Mouse (Mus musculus): ENCODE measurements around the gene Dock9. TPM values are rescaled to one million over a fixed set of nuclear protein-coding genes. Genes with fewer than 3 reads are reported as not detected.

The Dock9 gene
- total and polyA plus RNA-seq, 3 experiments: 9.3 to 12.2 (median 10.3) TPM

DNA sequence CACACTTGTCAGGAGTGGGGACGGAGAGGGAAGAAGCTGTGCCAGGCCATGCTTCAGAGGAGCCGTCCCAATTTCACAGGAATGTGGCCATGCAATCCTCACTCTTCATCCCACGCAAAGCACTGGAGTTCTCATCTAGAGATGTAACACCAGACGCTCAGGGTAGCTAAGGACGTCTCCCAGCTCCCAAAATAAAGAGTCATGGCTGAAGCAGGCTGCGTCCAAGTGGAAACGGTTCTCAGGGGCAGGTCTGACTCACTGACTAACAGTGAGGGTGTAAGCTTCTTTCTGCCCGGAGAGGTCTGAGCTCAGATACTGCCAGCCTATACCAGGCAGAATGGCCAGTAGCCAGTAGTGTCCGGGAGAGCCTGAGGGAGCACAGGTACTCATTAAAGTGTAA is 201.0 kb downstream of the Dock9 start:
- TF ChIP-seq POLR2A (IDR thresholded peaks at IDR 0.05; ENCODE audit: low read depth, low read length) (no peak), EP300 (IDR thresholded peaks at IDR 0.05; ENCODE audit: low read length) (no peak), GABPA (IDR thresholded peaks at IDR 0.05; ENCODE audit: insufficient replicate concordance, low read depth, low read length) (no peak), JUND (conservative IDR thresholded peaks at IDR 0.05; ENCODE audit: low read depth, low read length) (no peak), ZNF384 (IDR thresholded peaks at IDR 0.05; ENCODE audit: low read depth, low read length) (no peak), RAD21 (IDR thresholded peaks at IDR 0.05; ENCODE audit: low read depth, low read length) (no peak), MYC (IDR thresholded peaks at IDR 0.05; ENCODE audit: low read depth, low read length) (no peak), IRF4 (IDR thresholded peaks at IDR 0.05; ENCODE audit: low read depth, low read length) (no peak)
- dilution Hi-C loops (cut with MboI; ENCODE audit: extremely low pct_ligation_motif_present, extremely low pct_unique_long_range_greater_than_20kb, low sequenced_read_pairs): no loop called here
- Histone ChIP-seq H3K27me3 (replicated peaks) (no peaks in the 10 kb centered on the region), H3K9me3 (replicated peaks; ENCODE audit: low read length) (peaks cover 2% of the 10 kb centered on the region), H3K4me1 (ENCODE audit: control insufficient read depth in 1 of 2, insufficient read depth in 2 of 2) (peaks cover 5 to 78% of the 10 kb centered on the region in 2 experiments), H3K36me3 (replicated peaks in 1 of 2; ENCODE audit: control insufficient read depth in 1 of 2, insufficient read depth in 1 of 2, low read length in 1 of 2) (peaks cover 5 to 23% of the 10 kb centered on the region in 2 experiments), H3K4me3 (replicated peaks in 1 of 3; ENCODE audit: low read depth in 2 of 3, low read length in 2 of 3, poor library complexity in 1 of 3) (no peak overlapping the region), H3K4me2 (ENCODE audit: insufficient read depth, low read depth, poor library complexity, severe bottlenecking) (no peak overlapping the region), H3K27ac (ENCODE audit: insufficient read depth, low read depth) (no peak overlapping the region), H3K79me2 (replicated peaks; ENCODE audit: control insufficient read depth, extremely low read depth, insufficient read depth, poor library complexity, severe bottlenecking) (no peaks in the 10 kb centered on the region), H3K9ac (ENCODE audit: insufficient read depth, low read depth) (no peak overlapping the region)
- no peak for DNase-seq (ENCODE audit: extremely low read depth)
- in situ Hi-C loops (cut with MboI; ENCODE audit: low pct_ligation_motif_present, low pct_unique_long_range_greater_than_20kb, low sequenced_read_pairs): no loop called here

DNA sequence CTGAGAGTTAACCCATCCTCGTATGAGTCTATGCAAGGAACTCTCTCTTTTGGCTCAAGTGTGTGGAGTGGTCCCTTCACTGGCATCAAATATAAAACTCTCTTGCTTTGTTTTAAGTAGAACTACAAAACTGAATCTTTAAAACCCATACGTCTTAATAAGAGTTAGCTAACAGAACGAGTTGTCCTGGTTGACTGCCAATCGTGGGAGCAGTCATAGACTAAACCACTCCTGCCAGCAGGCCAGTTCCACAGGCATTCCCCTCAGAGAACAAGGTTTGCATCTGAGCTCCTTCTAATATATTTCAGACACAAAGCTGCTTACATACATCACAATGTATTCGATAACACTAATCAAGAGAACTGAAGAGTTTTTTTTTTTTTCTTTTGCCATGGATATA is 203.0 kb downstream of the Dock9 start:
- Histone ChIP-seq H3K9me3 (replicated peaks; ENCODE audit: low read length) (no peaks in the 10 kb centered on the region), H3K27ac (ENCODE audit: insufficient read depth, low read depth) (no peak overlapping the region), H3K36me3 (replicated peaks in 1 of 2; ENCODE audit: control insufficient read depth in 1 of 2, insufficient read depth in 1 of 2, low read length in 1 of 2) (peaks cover 10 to 39% of the 10 kb centered on the region in 2 experiments), H3K4me1 (ENCODE audit: control insufficient read depth in 1 of 2, insufficient read depth in 2 of 2) (peaks cover 5 to 72% of the 10 kb centered on the region in 2 experiments), H3K4me2 (ENCODE audit: insufficient read depth, low read depth, poor library complexity, severe bottlenecking) (no peak overlapping the region), H3K4me3 (replicated peaks in 1 of 3; ENCODE audit: low read depth in 2 of 3, low read length in 2 of 3, poor library complexity in 1 of 3) (no peak overlapping the region), H3K9ac (ENCODE audit: insufficient read depth, low read depth) (no peak overlapping the region), H3K79me2 (replicated peaks; ENCODE audit: control insufficient read depth, extremely low read depth, insufficient read depth, poor library complexity, severe bottlenecking) (no peaks in the 10 kb centered on the region), H3K27me3 (replicated peaks) (no peaks in the 10 kb centered on the region)
- in situ Hi-C loops (cut with MboI; ENCODE audit: low pct_ligation_motif_present, low pct_unique_long_range_greater_than_20kb, low sequenced_read_pairs) (no loop called here), dilution Hi-C loops (cut with MboI; ENCODE audit: extremely low pct_ligation_motif_present, extremely low pct_unique_long_range_greater_than_20kb, low sequenced_read_pairs) (no loop called here)
- TF ChIP-seq CTCF (conservative IDR thresholded peaks at IDR 0.05 in 1 of 2, IDR thresholded peaks at IDR 0.05 in 1 of 2; ENCODE audit: low read depth in 2 of 2, low read length in 2 of 2) (no peak), RCOR1 (conservative IDR thresholded peaks at IDR 0.05; ENCODE audit: low read depth, low read length) (no peak), POLR2AphosphoS2 (IDR thresholded peaks at IDR 0.05; ENCODE audit: low read depth, low read length) (no peak), JUND (conservative IDR thresholded peaks at IDR 0.05; ENCODE audit: low read depth, low read length) (no peak), KAT2A (IDR thresholded peaks at IDR 0.05; ENCODE audit: insufficient replicate concordance, low read length) (no peak), MYC (IDR thresholded peaks at IDR 0.05; ENCODE audit: low read depth, low read length) (no peak)
- no peak for DNase-seq (ENCODE audit: extremely low read depth)

DNA sequence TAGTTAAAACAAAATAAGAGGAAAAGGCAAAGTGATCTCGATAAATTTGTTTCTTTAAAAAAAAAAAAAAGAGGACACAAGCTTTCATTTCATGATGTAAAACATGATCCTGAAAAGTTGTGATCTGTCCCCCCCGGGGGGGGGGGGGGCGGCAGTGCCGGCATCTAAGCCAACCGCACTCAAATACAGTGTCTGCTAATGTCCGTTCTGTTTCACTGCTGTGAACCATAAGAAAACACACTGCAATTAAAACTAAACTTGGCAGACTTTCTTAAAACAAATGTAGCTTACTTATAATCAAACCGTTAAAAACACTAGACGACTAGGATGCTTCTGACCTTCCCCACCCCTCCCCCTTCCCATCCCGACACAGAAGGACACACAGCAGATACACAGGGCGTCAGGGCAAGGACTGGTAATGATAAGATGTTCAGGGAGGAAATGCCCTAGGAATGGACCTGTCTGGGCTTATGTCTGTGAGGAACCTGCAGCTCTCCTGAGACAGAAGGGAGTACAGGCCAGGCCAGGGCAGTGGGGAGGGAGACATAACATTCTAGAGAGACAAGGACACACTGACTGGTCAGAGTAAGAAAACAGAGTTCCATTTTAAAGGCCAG is 204.2 kb downstream of the Dock9 start:
- Histone ChIP-seq H3K27ac (ENCODE audit: insufficient read depth, low read depth) (no peak overlapping the region), H3K4me3 (replicated peaks in 1 of 3; ENCODE audit: low read depth in 2 of 3, low read length in 2 of 3, poor library complexity in 1 of 3) (no peak overlapping the region), H3K79me2 (replicated peaks; ENCODE audit: control insufficient read depth, extremely low read depth, insufficient read depth, poor library complexity, severe bottlenecking) (no peaks in the 10 kb centered on the region), H3K27me3 (replicated peaks) (no peaks in the 10 kb centered on the region), H3K9me3 (replicated peaks; ENCODE audit: low read length) (no peaks in the 10 kb centered on the region), H3K4me2 (ENCODE audit: insufficient read depth, low read depth, poor library complexity, severe bottlenecking) (no peak overlapping the region), H3K36me3 (replicated peaks in 1 of 2; ENCODE audit: control insufficient read depth in 1 of 2, insufficient read depth in 1 of 2, low read length in 1 of 2) (peaks cover 7 to 33% of the 10 kb centered on the region in 2 experiments), H3K9ac (ENCODE audit: insufficient read depth, low read depth) (no peak overlapping the region), H3K4me1 (ENCODE audit: control insufficient read depth in 1 of 2, insufficient read depth in 2 of 2) (peaks cover 9 to 72% of the 10 kb centered on the region in 2 experiments)
- no peak for TF ChIP-seq ETS1 (conservative IDR thresholded peaks at IDR 0.05; ENCODE audit: low read depth, low read length)
- TF ChIP-seq CTCF (conservative IDR thresholded peaks at IDR 0.05 in 1 of 2, IDR thresholded peaks at IDR 0.05 in 1 of 2; ENCODE audit: low read depth in 2 of 2, low read length in 2 of 2): no peak
- no peak for TF ChIP-seq NELFE (IDR thresholded peaks at IDR 0.05; ENCODE audit: low read depth, low read length)
- no peak for TF ChIP-seq MYC (IDR thresholded peaks at IDR 0.05; ENCODE audit: low read depth, low read length)
- TF ChIP-seq E2F4 (IDR thresholded peaks at IDR 0.05; ENCODE audit: insufficient replicate concordance, low read depth, low read length): no peak
- TF ChIP-seq NRF1 (IDR thresholded peaks at IDR 0.05; ENCODE audit: low read depth, low read length): no peak
- no peak for TF ChIP-seq POLR2A (IDR thresholded peaks at IDR 0.05; ENCODE audit: low read depth, low read length)
- no peak for TF ChIP-seq ELF1 (IDR thresholded peaks at IDR 0.05; ENCODE audit: low read depth, low read length)
- no peak for TF ChIP-seq TCF12 (IDR thresholded peaks at IDR 0.05; ENCODE audit: low read depth, low read length)
- no peak for TF ChIP-seq MAZ (IDR thresholded peaks at IDR 0.05; ENCODE audit: low read depth, low read length)
- TF ChIP-seq USF2 (conservative IDR thresholded peaks at IDR 0.05; ENCODE audit: low read depth, low read length): no peak
- TF ChIP-seq JUN (IDR thresholded peaks at IDR 0.05; ENCODE audit: insufficient read depth, low read depth, low read length): no peak
- TF ChIP-seq ZC3H11A (IDR thresholded peaks at IDR 0.05; ENCODE audit: low read depth, low read length): no peak
- TF ChIP-seq MEF2A (IDR thresholded peaks at IDR 0.05; ENCODE audit: borderline replicate concordance, low read depth, low read length): no peak
- in situ Hi-C loops (cut with MboI; ENCODE audit: low pct_ligation_motif_present, low pct_unique_long_range_greater_than_20kb, low sequenced_read_pairs): no loop called here
- dilution Hi-C loops (cut with MboI; ENCODE audit: extremely low pct_ligation_motif_present, extremely low pct_unique_long_range_greater_than_20kb, low sequenced_read_pairs): no loop called here
- no peak for DNase-seq (ENCODE audit: extremely low read depth)

Measured in CH12.LX (cell line).